Mouse (Mus musculus): ENCODE measurements around the gene Emid1. TPM values are rescaled to one million over a fixed set of nuclear protein-coding genes. Genes with fewer than 3 reads are reported as not detected.

The Emid1 gene
- 27.5 and 45.4 TPM in 2 replicates for polyA plus RNA-seq (2012; rRNA removed)

DNA sequence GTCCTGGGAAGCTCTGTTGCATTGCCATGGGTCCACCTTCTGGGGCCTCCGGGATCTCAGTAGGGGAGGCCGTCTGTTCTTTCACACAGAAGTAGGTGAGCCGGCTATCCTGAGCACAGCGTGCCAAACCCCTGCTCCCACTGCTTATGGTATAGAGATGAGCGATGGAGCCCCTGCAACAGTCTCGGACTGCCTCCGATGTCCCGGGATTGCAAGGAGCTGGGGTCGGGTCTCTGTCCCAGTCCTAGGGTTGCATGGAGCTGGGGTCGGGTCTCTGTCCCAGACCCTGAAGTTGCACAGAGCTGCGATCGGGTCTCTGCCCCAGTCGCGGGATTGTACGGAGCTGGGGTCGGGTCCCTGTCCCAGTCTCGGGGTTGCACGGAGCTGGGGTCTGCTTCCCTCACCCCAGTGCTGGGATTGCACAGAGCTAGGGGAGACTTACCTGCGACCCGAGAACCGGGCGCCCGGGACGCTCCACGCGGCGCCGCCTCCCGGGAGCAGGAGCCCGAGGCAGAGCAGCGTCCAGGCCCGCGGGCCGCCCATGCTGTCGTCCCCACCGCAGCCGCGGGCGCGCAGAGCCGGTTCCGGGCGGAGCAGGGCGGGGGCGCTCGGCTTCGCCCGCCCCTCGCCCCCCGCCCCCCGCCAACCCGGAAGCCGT is at the start of gene Emid1:
TSS of gene Emid1 (minus strand) at position 578 of the 658 bp plus-strand sequence.

GRCm38 (mm10) chr11:5098736-5099542 is 53.1 kb downstream of the Emid1 start, which contains the start of the genes Rhbdd3 and Ewsr1:
TSS of gene Rhbdd3 (plus strand) at chr11:5098926.
TSS of gene Ewsr1 (minus strand) at chr11:5099266.

DNA sequence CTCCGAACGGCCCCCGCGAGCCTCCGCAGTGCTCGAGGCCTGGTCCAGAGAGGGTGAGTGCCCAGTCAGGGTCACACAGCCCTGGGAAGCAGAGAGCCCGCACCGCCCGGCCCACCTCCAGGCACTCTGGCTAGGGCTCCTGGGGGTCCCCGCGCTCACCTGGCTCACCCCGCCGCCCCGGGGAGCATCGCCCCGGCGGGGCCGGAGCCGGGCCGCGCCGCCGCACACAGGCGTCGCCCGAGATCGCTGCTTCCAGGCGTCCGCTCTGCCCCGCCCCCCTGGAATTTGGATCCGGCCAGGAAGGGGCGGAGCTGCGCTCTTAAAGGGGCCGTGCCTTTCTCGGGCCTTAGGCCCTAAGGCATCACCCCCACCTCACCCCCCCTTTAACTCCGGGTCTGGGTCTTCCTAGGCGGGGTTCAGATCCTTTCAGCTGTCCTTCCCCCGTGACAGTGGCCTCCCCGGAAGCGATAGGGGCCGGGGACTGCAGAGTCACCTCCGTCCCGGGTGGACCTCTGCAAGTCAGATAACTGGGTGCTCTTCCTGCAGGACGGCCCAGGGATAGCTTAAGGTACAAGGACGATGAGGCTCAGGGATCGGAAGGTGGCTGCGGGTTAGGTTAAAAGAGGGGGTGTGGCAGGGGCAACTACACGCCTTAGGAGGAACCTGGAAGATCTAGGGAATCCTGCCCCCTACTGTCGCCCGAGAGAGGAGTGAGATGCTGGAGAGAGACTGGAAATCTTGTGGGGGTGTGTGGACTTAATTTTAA is 86.8 kb downstream of the Emid1 start, which contains the start of gene Gas2l1:
TSS of gene Gas2l1 (minus strand) at position 272 of the 766 bp plus-strand sequence.

GRCm38 (mm10) chr11:5057856-5058641 is 94.0 kb downstream of the Emid1 start, which contains the start of gene Rasl10a:
TSS of gene Rasl10a (plus strand) at chr11:5058128.

Other genes with a start within 250 kb of the Emid1 start
- 3.8 and 7.2 TPM in 2 replicates for gene Nefh, start 204.2 kb downstream of the Emid1 start, polyA plus RNA-seq (2012; rRNA removed)
- gene Ap1b1, start 165.4 kb downstream of the Emid1 start, polyA plus RNA-seq (2012; rRNA removed), result 84.4 and 85.3 TPM in 2 replicates
- gene Rasl10a, start 94.1 kb downstream of the Emid1 start, polyA plus RNA-seq (2012; rRNA removed), result 74.9 and 98.7 TPM in 2 replicates
- gene Gas2l1, start 86.9 kb downstream of the Emid1 start, polyA plus RNA-seq (2012; rRNA removed), result 108 and 129 TPM in 2 replicates
- gene Rhbdd3, start 53.3 kb downstream of the Emid1 start, polyA plus RNA-seq (2012; rRNA removed), result 52.4 and 62.2 TPM in 2 replicates
- 592 and 1,072 TPM in 2 replicates for gene Ewsr1, start 53.0 kb downstream of the Emid1 start, polyA plus RNA-seq (2012; rRNA removed)
- 31.7 and 33.4 TPM in 2 replicates for gene Kremen1, start 109.3 kb upstream of the Emid1 start, polyA plus RNA-seq (2012; rRNA removed)

Measured in ovary, adult 2 months (tissue).